Mouse (Mus musculus) hindbrain, postnatal 0 days (tissue): ENCODE measurements around the gene Usp35. TPM values are rescaled to one million over a fixed set of nuclear protein-coding genes. Genes with fewer than 3 reads are reported as not detected.

ENCODE experiments used
- ATAC-seq: fragments of 200-750 bp; cut with Nextera tagmentation; 2 replicates; pipeline ENCODE4 v1.8.0; 2017; ENCODE audit warnings: mild to moderate bottlenecking, moderate TSS enrichment, moderate library complexity
- DNase-seq: peaks from one replicate; pipeline ENCODE4 v3.0.0-alpha.2; 2015; ENCODE audit warnings: low spot score
- H3K27ac ChIP-seq: fragments of 300-500 bp; sonication (generic); 2 replicates; pipeline ENCODE4 v1.5.1; 2014; ENCODE audit warnings: mild to moderate bottlenecking
- H3K27me3 ChIP-seq: fragments of 300-500 bp; sonication (generic); 2 replicates; pipeline ENCODE4 v1.6.1; 2014; ENCODE audit warnings: low read length, mixed read lengths; ENCODE audit not compliant: insufficient read depth
- H3K36me3 ChIP-seq: fragments of 300-500 bp; sonication (generic); 2 replicates; pipeline ENCODE4 v1.6.1; 2014; ENCODE audit warnings: low read length, mixed read lengths; ENCODE audit not compliant: insufficient read depth
- H3K4me1 ChIP-seq: fragments of 300-500 bp; sonication (generic); 2 replicates; pipeline ENCODE4 v1.6.1; 2014; ENCODE audit warnings: antibody characterized with exemption, low read length, mixed read lengths; ENCODE audit not compliant: insufficient read depth
- H3K4me2 ChIP-seq: fragments of 300-500 bp; sonication (generic); 2 replicates; pipeline ENCODE4 v1.6.1; 2014; ENCODE audit warnings: low read depth, mild to moderate bottlenecking, low read length, moderate library complexity, mixed read lengths
- H3K4me3 ChIP-seq: fragments of 300-500 bp; sonication (generic); 2 replicates; pipeline ENCODE4 v1.5.1; 2014; ENCODE audit warnings: low read length
- H3K9ac ChIP-seq: fragments of 300-500 bp; sonication (generic); replicated peaks from 2 replicates; pipeline ENCODE4 v1.6.1; 2014; ENCODE audit warnings: mild to moderate bottlenecking, low read length, moderate library complexity, mixed read lengths
- H3K9me3 ChIP-seq: fragments of 300-500 bp; sonication (generic); 2 replicates; pipeline ENCODE4 v1.6.1; 2016; ENCODE audit warnings: low read length, mixed read lengths
- CTCF ChIP-seq: IDR thresholded peaks from 2 replicates; pipeline ENCODE4 v1.5.1; 2016; ENCODE audit warnings: antibody characterized with exemption, control low read depth, low read depth
- WGBS: fragments of 180-500 bp; shearing (Covaris S2); extraction: QIAGEN DNeasy Blood & Tissue Kit; methylation state at CpG from one replicate; pipeline ENCODE4 v1.1.7; 2014; 5-methylcytosine and 5-hydroxymethylcytosine counted together
- polyA plus RNA-seq: library from polyadenylated mRNA; unstranded; fragments of >200 nt; fragmentation: Nextera tagmentation; extraction: Ambion mirVana; gene quantifications from 2 replicates; pipeline ENCODE4 v1.2.1, GENCODE M21; 2015
- total RNA-seq: library from RNA; depleted of rRNA; stranded (reverse); fragments of >200 nt; gene quantifications from 2 replicates; pipeline ENCODE4 v1.2.3, GENCODE M21; 2014

Usp35 gene
- total and polyA plus RNA-seq, 2 experiments from 2014 or later, result 2.4 to 14.2 TPM

GRCm38 (mm10) chr7:97348318-97348717 is 16.5 kb upstream of the Usp35 start:
- WGBS, result 77% methylated on average over 3 of the region's 3 CpGs
- no peak for TF ChIP-seq CTCF
- Histone ChIP-seq H3K9me3 (no peaks in the 10 kb centered on the region), H3K4me1 (0 out of 2 replicates have a peak, but pooled peaks cover 6% of the 10 kb centered on the region), H3K4me3 (no peak overlapping the region), H3K27me3 (no peaks in the 10 kb centered on the region), H3K27ac (no peak overlapping the region), H3K36me3 (no peaks in the 10 kb centered on the region), H3K9ac (no peak overlapping the region), H3K4me2 (no peak overlapping the region)
- DNase-seq (no peak), ATAC-seq (no peak)

GRCm38 (mm10) chr7:97347464-97347863 is 15.6 kb upstream of the Usp35 start:
- no peak for DNase-seq
- H3K4me2 ChIP-seq, result no peak overlapping the region
- 97% methylated on average over 15 of the region's 15 CpGs for WGBS
- no peaks in the 10 kb centered on the region for H3K9me3 ChIP-seq
- H3K27me3 ChIP-seq, result no peaks in the 10 kb centered on the region
- H3K27ac ChIP-seq, result no peak overlapping the region
- H3K4me1 ChIP-seq, result 0 out of 2 replicates have a peak, but pooled peaks cover 6% of the 10 kb centered on the region
- no peak overlapping the region for H3K9ac ChIP-seq
- no peak for TF ChIP-seq CTCF
- H3K36me3 ChIP-seq, result no peaks in the 10 kb centered on the region
- ATAC-seq, result no peak
- H3K4me3 ChIP-seq, result no peak overlapping the region

DNA sequence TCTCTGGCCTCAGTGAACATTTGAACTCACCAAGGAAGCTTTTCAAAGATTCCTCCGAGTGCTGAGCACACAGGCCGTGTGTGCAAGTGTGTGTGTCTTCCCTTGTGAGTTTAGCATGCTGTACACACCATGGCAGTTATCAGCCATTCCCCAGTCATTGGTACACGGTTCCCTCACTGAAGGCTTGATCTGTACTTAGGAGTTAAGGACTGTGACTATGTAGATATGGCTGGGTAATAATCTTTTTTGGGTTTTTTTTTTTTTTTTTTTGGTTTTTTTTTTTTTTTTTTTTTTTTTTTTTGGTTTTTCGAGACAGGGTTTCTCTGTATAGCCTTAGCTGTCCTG is 15.0 kb upstream of the Usp35 start:
- ATAC-seq (no peak), DNase-seq (no peak)
- TF ChIP-seq CTCF, result no peak
- Histone ChIP-seq H3K4me2 (no peak overlapping the region), H3K27me3 (no peaks in the 10 kb centered on the region), H3K4me3 (no peak overlapping the region), H3K36me3 (no peaks in the 10 kb centered on the region), H3K9ac (no peak overlapping the region), H3K4me1 (0 out of 2 replicates have a peak, but pooled peaks cover 6% of the 10 kb centered on the region), H3K27ac (no peak overlapping the region), H3K9me3 (no peaks in the 10 kb centered on the region)
- WGBS, result 77% methylated on average over 4 of the region's 4 CpGs

GRCm38 (mm10) chr7:97346111-97346821 is 14.4 kb upstream of the Usp35 start:
- Histone ChIP-seq H3K4me3 (no peak overlapping the region), H3K27ac (peak overlapping the region; percentile 37), H3K9ac (no peak overlapping the region), H3K36me3 (no peaks in the 10 kb centered on the region), H3K9me3 (no peaks in the 10 kb centered on the region), H3K4me1 (0 out of 2 replicates have a peak, but pooled peaks cover 2% of the 10 kb centered on the region), H3K4me2 (no peak overlapping the region), H3K27me3 (no peaks in the 10 kb centered on the region)
- DNase-seq (no peak), ATAC-seq (no peak)
- TF ChIP-seq CTCF, result no peak
- 63% methylated on average over 9 of the region's 9 CpGs for WGBS

GRCm38 (mm10) chr7:97345229-97345871 is 13.5 kb upstream of the Usp35 start:
- H3K27ac ChIP-seq, result peak overlapping the region; percentile 37

DNA sequence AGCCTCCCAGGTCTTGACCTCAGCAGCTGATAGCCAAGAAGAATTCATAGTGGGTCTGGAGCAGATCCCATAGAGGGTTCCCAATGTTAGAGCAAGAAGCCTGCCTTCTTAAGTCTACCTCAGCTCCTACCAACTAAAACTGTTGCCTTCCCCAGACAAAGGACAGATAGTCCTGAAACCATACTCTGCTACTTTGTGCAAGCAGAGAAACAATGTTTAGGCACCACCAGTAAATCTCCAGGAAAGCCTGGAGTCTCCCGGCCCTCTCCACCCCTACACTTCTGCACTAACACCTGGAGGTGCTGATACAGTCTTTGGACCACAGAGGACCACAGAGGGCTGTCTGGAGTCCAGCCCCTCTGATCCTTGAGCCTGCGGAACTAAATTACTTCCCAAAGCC is 12.8 kb upstream of the Usp35 start:
- whole genome bisulfite sequencing, result 78% methylated on average over 2 of the region's 2 CpGs
- no peak for TF ChIP-seq CTCF
- H3K27me3 ChIP-seq, result no peaks in the 10 kb centered on the region
- no peak for ATAC-seq
- H3K36me3 ChIP-seq, result no peaks in the 10 kb centered on the region
- H3K9ac ChIP-seq, result no peak overlapping the region
- H3K9me3 ChIP-seq, result no peaks in the 10 kb centered on the region
- H3K4me3 ChIP-seq, result no peak overlapping the region
- DNase-seq, result no peak
- H3K4me2 ChIP-seq, result no peak overlapping the region
- H3K4me1 ChIP-seq, result no peaks in the 10 kb centered on the region
- H3K27ac ChIP-seq, result peak overlapping the region; percentile 37; the same call in 1 of the 2 replicates

More at GRCm38 (mm10) chr7:97345229-97345871, 13.5 kb upstream of the Usp35 start:
- H3K4me3 ChIP-seq, result no peak overlapping the region
- DNase-seq, result peak; percentile 69
- no peaks in the 10 kb centered on the region for H3K9me3 ChIP-seq
- H3K9ac ChIP-seq, result no peak overlapping the region
- WGBS, result 37% methylated on average over 10 of the region's 10 CpGs
- peak; percentile 85 for ATAC-seq
- no peaks in the 10 kb centered on the region for H3K36me3 ChIP-seq
- no peak for TF ChIP-seq CTCF
- no peaks in the 10 kb centered on the region for H3K27me3 ChIP-seq
- no peak overlapping the region for H3K4me2 ChIP-seq
- H3K4me1 ChIP-seq, result no peaks in the 10 kb centered on the region

GRCm38 (mm10) chr7:97342961-97343360 is 11.1 kb upstream of the Usp35 start:
- WGBS, result 85% methylated on average over 2 of the region's 2 CpGs
- Histone ChIP-seq H3K4me2 (no peak overlapping the region), H3K4me1 (no peaks in the 10 kb centered on the region), H3K36me3 (no peaks in the 10 kb centered on the region), H3K9me3 (no peaks in the 10 kb centered on the region), H3K9ac (no peak overlapping the region), H3K27me3 (no peaks in the 10 kb centered on the region), H3K27ac (no peak overlapping the region), H3K4me3 (no peak overlapping the region)
- TF ChIP-seq CTCF, result no peak
- DNase-seq, result no peak
- no peak for ATAC-seq
